Mouse (Mus musculus) cortical plate, adult 2 months (tissue): ENCODE results near the gene Blnk.

Experiments used
- CTCF ChIP-seq: fragments of 200-500 bp; IDR thresholded peaks from 2 replicates; pipeline ENCODE4 v1.5.1; 2011; ENCODE audit warnings: mild to moderate bottlenecking, control low read depth, low read length; ENCODE audit not compliant: insufficient read depth; ENCODE audit errors: extremely low read depth
- POLR2A ChIP-seq: fragments of 200-500 bp; IDR thresholded peaks from 2 replicates; pipeline ENCODE4 v1.6.1; 2011; ENCODE audit warnings: mild to moderate bottlenecking, low read length, control low read depth; ENCODE audit not compliant: insufficient read depth; ENCODE audit errors: extremely low read depth

DNA sequence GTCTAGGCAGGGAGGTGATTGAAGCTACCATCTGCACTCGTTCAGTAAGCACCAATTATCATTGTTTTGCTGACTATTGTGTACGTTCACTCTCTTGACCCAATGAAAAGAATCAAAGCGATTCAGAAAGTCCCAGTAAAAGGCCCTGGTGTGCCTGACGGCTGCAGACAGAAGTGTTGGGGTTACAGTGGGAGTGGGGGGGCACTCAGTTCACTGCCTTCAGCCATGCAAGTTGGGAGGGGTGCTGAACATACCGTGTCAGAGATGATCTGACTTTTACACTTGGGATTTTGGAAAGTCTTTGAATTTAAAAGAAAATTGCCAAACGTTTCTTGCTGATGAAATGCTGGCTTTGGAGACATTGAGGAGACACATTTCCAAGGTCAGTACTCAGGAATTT, 35.8 kb upstream of the Blnk start:
- no peak for TF ChIP-seq POLR2A
- no peak for TF ChIP-seq CTCF
